Mouse (Mus musculus): ENCODE results near the gene Sirt4. TPM values are rescaled to one million over a fixed set of nuclear protein-coding genes. Genes with fewer than 3 reads are reported as not detected.

Sirt4 gene
- polyA plus RNA-seq (2012; fragmentation: generic; extraction: Trizol) = 9.2 TPM
- long read RNA-seq, experiment 1, transcript Sirt4-201 (5 exons, 1,794 nt) = major isoform, 10 of 14 reads
- long read RNA-seq, experiment 1, partial matches to known transcripts = 3 of 14 reads
- long read RNA-seq, experiment 1, other reads (novel, unspliced or antisense) = 0 of 14 reads
- long read RNA-seq, experiment 2, transcript Sirt4-201 (5 exons, 1,794 nt) = major isoform, 6 of 7 reads
- long read RNA-seq, experiment 2, partial matches to known transcripts = 0 of 7 reads
- long read RNA-seq, experiment 2, other reads (novel, unspliced or antisense) = 1 of 7 reads

DNA sequence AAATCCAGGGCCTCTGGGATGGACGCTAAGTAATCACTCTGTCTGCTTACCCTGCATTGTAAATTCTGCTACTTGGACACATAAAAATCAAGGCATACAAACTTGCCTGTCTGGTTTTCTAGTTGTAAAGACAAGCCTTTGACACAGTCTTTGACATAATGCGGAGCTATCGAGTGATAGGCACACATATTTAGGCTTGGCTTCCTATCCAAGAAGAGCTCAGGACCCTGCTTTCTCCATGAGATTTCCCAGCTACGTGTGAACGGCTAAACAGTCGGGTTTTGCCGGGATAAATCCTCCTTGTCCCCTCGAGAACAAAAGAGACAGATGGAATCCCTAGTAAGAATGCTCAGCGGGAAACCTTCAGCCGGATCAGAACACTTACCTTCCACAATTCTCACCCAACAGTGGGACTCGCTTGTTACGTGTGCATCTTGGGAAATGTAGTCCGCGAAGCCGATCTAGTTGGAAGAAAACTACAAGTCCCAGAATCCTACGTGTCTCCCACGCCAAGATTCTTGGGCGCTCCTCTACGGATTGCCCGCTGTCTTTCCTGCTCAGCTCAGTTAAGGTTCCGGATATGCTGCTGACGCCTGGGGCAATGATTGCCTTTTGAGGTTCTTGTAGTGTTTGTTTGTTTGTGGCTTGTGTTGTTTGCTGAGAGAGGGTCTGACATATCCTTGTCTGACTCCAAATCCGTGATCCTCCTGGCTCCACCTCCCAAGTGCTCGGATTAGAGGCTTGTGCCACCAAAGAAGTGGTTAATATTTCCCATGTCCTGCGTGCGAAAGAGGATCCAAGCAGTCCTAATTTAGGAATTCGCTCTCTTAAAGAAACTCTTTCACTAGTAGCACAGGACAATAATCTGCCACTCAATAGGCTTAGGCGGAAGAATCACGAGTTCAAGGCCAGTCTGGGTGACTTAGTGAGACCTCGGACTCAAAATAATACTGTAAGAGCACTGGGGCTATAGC lies at the start of gene Sirt4:
Gene Sirt4 (minus strand): TSS at position 779 of the 974 bp plus-strand sequence.
- Histone ChIP-seq H3ac (ENCODE audit: control insufficient read depth, insufficient read length, low read depth) (peak within 1 kb of the TSS; percentile 65), H3K36me3 (ENCODE audit: control insufficient read depth, insufficient read depth) (peaks cover 14% of the 10 kb centered on the region), H3K27me3 (ENCODE audit: control insufficient read depth, insufficient read depth, insufficient read length) (no peaks in the 10 kb centered on the region), H3K79me2 (ENCODE audit: control insufficient read depth, insufficient read depth) (no peaks in the 10 kb centered on the region), H3K79me3 (ENCODE audit: low read depth) (no peaks in the 10 kb centered on the region), H3K4me3 (ENCODE audit: insufficient read depth, poor library complexity, severe bottlenecking) (peak within 1 kb of the TSS; percentile 44)
- TF ChIP-seq MYOG (IDR thresholded peaks at IDR 0.05; ENCODE audit: control insufficient read depth, extremely low read depth, insufficient read length) (no peak), MYOD1 (IDR thresholded peaks at IDR 0.05; ENCODE audit: control insufficient read depth, insufficient read length, low read depth) (no peak), CTCF (IDR thresholded peaks at IDR 0.05; ENCODE audit: control insufficient read depth, insufficient read depth, insufficient read length) (no peak), MAX (IDR thresholded peaks at IDR 0.05) (no peak), FOSL1 (IDR thresholded peaks at IDR 0.05; ENCODE audit: insufficient read depth, low read length, poor library complexity, severe bottlenecking) (no peak), USF1 (IDR thresholded peaks at IDR 0.05; ENCODE audit: low read depth) (no peak), CEBPB (IDR thresholded peaks at IDR 0.05; ENCODE audit: low read depth) (no peak)

DNA sequence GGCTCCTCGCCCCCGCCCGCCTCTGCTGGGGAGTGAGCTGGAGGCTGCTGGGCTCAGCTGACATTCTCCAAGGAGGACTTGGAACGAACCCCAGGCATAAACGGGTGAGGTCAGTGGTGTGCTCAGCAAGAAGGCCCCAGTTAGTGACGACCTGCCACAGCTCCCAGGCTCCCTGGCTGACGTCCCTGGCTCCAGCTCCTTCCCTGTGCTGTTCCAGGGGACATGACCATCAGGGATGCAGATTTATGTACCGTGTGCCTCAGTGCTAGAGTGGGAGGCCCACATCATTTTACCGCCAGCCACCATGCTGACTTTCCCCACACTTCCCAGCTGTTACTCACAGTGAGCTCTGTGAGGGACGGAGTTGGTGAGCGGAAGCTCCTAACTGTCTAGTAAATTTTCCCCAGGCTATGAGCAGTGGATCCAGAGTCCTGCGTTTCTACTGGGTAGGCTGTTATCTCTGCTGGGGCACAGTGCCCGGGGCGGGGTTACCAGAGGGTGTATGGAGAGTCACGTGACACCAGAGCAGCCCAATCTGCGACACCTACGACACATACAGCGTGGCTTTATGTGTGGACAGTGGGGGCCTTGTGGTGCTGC lies 47.2 kb upstream of the Sirt4 start:
- peaks cover 78% of the 10 kb centered on the region for H3K79me2 ChIP-seq (ENCODE audit: control insufficient read depth, insufficient read depth)
- peaks cover 4% of the 10 kb centered on the region for H3K36me3 ChIP-seq (ENCODE audit: control insufficient read depth, insufficient read depth)
- H3K4me3 ChIP-seq (ENCODE audit: insufficient read depth, poor library complexity, severe bottlenecking) = no peak overlapping the region
- TF ChIP-seq USF1 (IDR thresholded peaks at IDR 0.05; ENCODE audit: low read depth) (peak; percentile 94), MYOG (IDR thresholded peaks at IDR 0.05; ENCODE audit: control insufficient read depth, extremely low read depth, insufficient read length) (no peak), MYOD1 (IDR thresholded peaks at IDR 0.05; ENCODE audit: control insufficient read depth, insufficient read length, low read depth) (no peak), CEBPB (IDR thresholded peaks at IDR 0.05; ENCODE audit: low read depth) (no peak)
- H3K79me3 ChIP-seq (ENCODE audit: low read depth) = peaks cover 31% of the 10 kb centered on the region
- H3ac ChIP-seq (ENCODE audit: control insufficient read depth, insufficient read length, low read depth) = peak overlapping the region; percentile 2
- H3K27me3 ChIP-seq (ENCODE audit: control insufficient read depth, insufficient read depth, insufficient read length) = no peaks in the 10 kb centered on the region

DNA sequence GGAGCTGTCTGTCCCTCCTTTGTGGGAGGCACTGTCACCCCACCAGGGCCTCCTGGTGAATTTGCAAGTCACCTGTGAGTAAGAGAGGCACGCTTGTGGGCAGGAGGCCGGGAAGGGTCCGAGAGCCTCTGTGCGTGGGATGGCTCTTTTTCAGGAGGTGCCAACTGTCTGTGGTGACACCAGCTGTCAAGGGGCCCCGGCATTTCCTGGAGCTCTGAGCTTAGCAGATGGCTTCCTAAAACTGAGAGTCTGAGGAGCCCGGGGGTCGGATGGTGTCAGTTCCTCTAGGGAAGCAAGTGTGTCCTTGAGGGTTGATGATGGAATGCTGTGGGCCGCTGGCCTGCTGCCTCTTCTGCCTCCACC lies 45.9 kb upstream of the Sirt4 start:
- Histone ChIP-seq H3K4me3 (ENCODE audit: insufficient read depth, poor library complexity, severe bottlenecking) (no peak overlapping the region), H3K27me3 (ENCODE audit: control insufficient read depth, insufficient read depth, insufficient read length) (no peaks in the 10 kb centered on the region), H3K79me3 (ENCODE audit: low read depth) (peaks cover 36% of the 10 kb centered on the region), H3K79me2 (ENCODE audit: control insufficient read depth, insufficient read depth) (peaks cover 80% of the 10 kb centered on the region), H3K36me3 (ENCODE audit: control insufficient read depth, insufficient read depth) (peaks cover 8% of the 10 kb centered on the region), H3ac (ENCODE audit: control insufficient read depth, insufficient read length, low read depth) (no peak overlapping the region)
- TF ChIP-seq MYOG (IDR thresholded peaks at IDR 0.05; ENCODE audit: control insufficient read depth, extremely low read depth, insufficient read length) = no peak
- TF ChIP-seq CEBPB (IDR thresholded peaks at IDR 0.05; ENCODE audit: low read depth) = no peak
- TF ChIP-seq USF1 (IDR thresholded peaks at IDR 0.05; ENCODE audit: low read depth) = no peak
- no peak for TF ChIP-seq CTCF (IDR thresholded peaks at IDR 0.05; ENCODE audit: control insufficient read depth, insufficient read depth, insufficient read length)
- TF ChIP-seq FOSL1 (IDR thresholded peaks at IDR 0.05; ENCODE audit: insufficient read depth, low read length, poor library complexity, severe bottlenecking) = no peak
- no peak for TF ChIP-seq MAX (IDR thresholded peaks at IDR 0.05)
- no peak for TF ChIP-seq MYOD1 (IDR thresholded peaks at IDR 0.05; ENCODE audit: control insufficient read depth, insufficient read length, low read depth)

- TF ChIP-seq MAX (IDR thresholded peaks at IDR 0.05) (no peak), MYOD1 (IDR thresholded peaks at IDR 0.05; ENCODE audit: control insufficient read depth, insufficient read length, low read depth) (no peak), CEBPB (IDR thresholded peaks at IDR 0.05; ENCODE audit: low read depth) (no peak), MYOG (IDR thresholded peaks at IDR 0.05; ENCODE audit: control insufficient read depth, extremely low read depth, insufficient read length) (no peak), USF1 (IDR thresholded peaks at IDR 0.05; ENCODE audit: low read depth) (no peak), CTCF (IDR thresholded peaks at IDR 0.05; ENCODE audit: control insufficient read depth, insufficient read depth, insufficient read length) (no peak), FOSL1 (IDR thresholded peaks at IDR 0.05; ENCODE audit: insufficient read depth, low read length, poor library complexity, severe bottlenecking) (no peak)
Observed at GRCm38 (mm10) chr5:115529742-115530446, 45.4 kb upstream of the Sirt4 start.

GRCm38 (mm10) chr5:115529364-115529741 lies 44.8 kb upstream of the Sirt4 start:
- no peak for TF ChIP-seq MYOG (IDR thresholded peaks at IDR 0.05; ENCODE audit: control insufficient read depth, extremely low read depth, insufficient read length)
- TF ChIP-seq USF1 (IDR thresholded peaks at IDR 0.05; ENCODE audit: low read depth) = no peak
- Histone ChIP-seq H3ac (ENCODE audit: control insufficient read depth, insufficient read length, low read depth) (no peak overlapping the region), H3K79me2 (ENCODE audit: control insufficient read depth, insufficient read depth) (peaks cover 91% of the 10 kb centered on the region), H3K4me3 (ENCODE audit: insufficient read depth, poor library complexity, severe bottlenecking) (no peak overlapping the region), H3K36me3 (ENCODE audit: control insufficient read depth, insufficient read depth) (peaks cover 8% of the 10 kb centered on the region), H3K79me3 (ENCODE audit: low read depth) (peaks cover 46% of the 10 kb centered on the region), H3K27me3 (ENCODE audit: control insufficient read depth, insufficient read depth, insufficient read length) (no peaks in the 10 kb centered on the region)

More at GRCm38 (mm10) chr5:115529742-115530446, 45.4 kb upstream of the Sirt4 start:
- H3ac ChIP-seq (ENCODE audit: control insufficient read depth, insufficient read length, low read depth) = no peak overlapping the region
- peaks cover 41% of the 10 kb centered on the region for H3K79me3 ChIP-seq (ENCODE audit: low read depth)
- no peak overlapping the region for H3K4me3 ChIP-seq (ENCODE audit: insufficient read depth, poor library complexity, severe bottlenecking)
- H3K79me2 ChIP-seq (ENCODE audit: control insufficient read depth, insufficient read depth) = peaks cover 85% of the 10 kb centered on the region
- H3K27me3 ChIP-seq (ENCODE audit: control insufficient read depth, insufficient read depth, insufficient read length) = no peaks in the 10 kb centered on the region
- peaks cover 8% of the 10 kb centered on the region for H3K36me3 ChIP-seq (ENCODE audit: control insufficient read depth, insufficient read depth)
